Mouse (Mus musculus) thymus, postnatal 36 days (tissue): ENCODE measurements around the gene 1810062G17Rik.

Experiments
- DNase-seq, 2 experiments: peaks; one replicate each; pipeline ENCODE4 v3.0.0; 2022; ENCODE audit warnings: mixed read lengths in 2 of 2

The 1810062G17Rik gene

GRCm38 (mm10) chr3:36478776-36479175 is 3.0 kb downstream of the 1810062G17Rik start:
- no peak for DNase-seq

- no peak for DNase-seq
These were observed 4.7 kb downstream of the 1810062G17Rik start for GRCm38 (mm10) chr3:36480486-36480885.

GRCm38 (mm10) chr3:36481776-36482193 is 6.0 kb downstream of the 1810062G17Rik start:
- DNase-seq = no peak

GRCm38 (mm10) chr3:36482940-36483339 is 7.2 kb downstream of the 1810062G17Rik start:
- no peak for DNase-seq

GRCm38 (mm10) chr3:36484292-36484691 is 8.6 kb downstream of the 1810062G17Rik start:
- DNase-seq = no peak

GRCm38 (mm10) chr3:36486176-36486575 is 10.4 kb downstream of the 1810062G17Rik start:
- no peak for DNase-seq

GRCm38 (mm10) chr3:36486881-36487280 is 11.1 kb downstream of the 1810062G17Rik start:
- no peak for DNase-seq

GRCm38 (mm10) chr3:36488367-36488766 is 12.6 kb downstream of the 1810062G17Rik start:
- no peak for DNase-seq

GRCm38 (mm10) chr3:36488899-36489589 is 13.3 kb downstream of the 1810062G17Rik start:
- no peak for DNase-seq

- no peak for DNase-seq
These were observed 13.8 kb downstream of the 1810062G17Rik start for GRCm38 (mm10) chr3:36489590-36489910.

GRCm38 (mm10) chr3:36491535-36491934 is 15.8 kb downstream of the 1810062G17Rik start:
- no peak for DNase-seq

GRCm38 (mm10) chr3:36492716-36493391 is 17.1 kb downstream of the 1810062G17Rik start:
- no peak for DNase-seq

GRCm38 (mm10) chr3:36493641-36494283 is 18.0 kb downstream of the 1810062G17Rik start:
- no peak for DNase-seq

GRCm38 (mm10) chr3:36494613-36495012 is 18.9 kb downstream of the 1810062G17Rik start:
- no peak for DNase-seq

GRCm38 (mm10) chr3:36495436-36495835 is 19.7 kb downstream of the 1810062G17Rik start:
- peak; percentile 72 to 80 for DNase-seq

- DNase-seq = no peak
These were observed 20.5 kb downstream of the 1810062G17Rik start for GRCm38 (mm10) chr3:36496273-36496672.

- DNase-seq = peak; percentile 49 to 58
These were observed 21.0 kb downstream of the 1810062G17Rik start for GRCm38 (mm10) chr3:36496746-36497145.

- no peak for DNase-seq
These were observed 22.5 kb downstream of the 1810062G17Rik start for GRCm38 (mm10) chr3:36498224-36498623.

GRCm38 (mm10) chr3:36499418-36499817 is 23.7 kb downstream of the 1810062G17Rik start:
- no peak for DNase-seq

- DNase-seq = no peak
These were observed 25.2 kb downstream of the 1810062G17Rik start for GRCm38 (mm10) chr3:36500976-36501375.

- DNase-seq = no peak
These were observed 25.8 kb downstream of the 1810062G17Rik start for GRCm38 (mm10) chr3:36501546-36501945.

- DNase-seq = no peak
These were observed 29.6 kb downstream of the 1810062G17Rik start for GRCm38 (mm10) chr3:36505306-36505705.

GRCm38 (mm10) chr3:36505809-36506735 is 30.3 kb downstream of the 1810062G17Rik start:
- no peak for DNase-seq
